Mouse (Mus musculus) liver, postnatal 0 days (tissue): ENCODE measurements around the gene Oip5.
"Not testable (repeated sequence)": the region's sequence is repeated elsewhere in the genome, so short reads cannot be mapped to it uniquely, and the experiment has no call there.

Experiments used
- CTCF ChIP-seq: sonication (generic); IDR thresholded peaks from 2 replicates; pipeline ENCODE4 v1.5.1; 2016; ENCODE audit warnings: antibody characterized with exemption, low read depth
- EP300 ChIP-seq: IDR thresholded peaks from 2 replicates; pipeline ENCODE4 v1.6.1; 2016; ENCODE audit warnings: antibody characterized with exemption, low read depth, mild to moderate bottlenecking

- TF ChIP-seq CTCF, result peak; percentile 50
- not testable (repeated sequence) for TF ChIP-seq EP300
Measured at GRCm38 (mm10) chr2:119665744-119666143, 47.5 kb upstream of the Oip5 start.
